Mouse (Mus musculus): ENCODE data around the gene Pcdh18. TPM values are rescaled to one million over a fixed set of nuclear protein-coding genes. Genes with fewer than 3 reads are reported as not detected.

The Pcdh18 gene
- polyA plus RNA-seq, 1 experiment, result 3.3 TPM

DNA sequence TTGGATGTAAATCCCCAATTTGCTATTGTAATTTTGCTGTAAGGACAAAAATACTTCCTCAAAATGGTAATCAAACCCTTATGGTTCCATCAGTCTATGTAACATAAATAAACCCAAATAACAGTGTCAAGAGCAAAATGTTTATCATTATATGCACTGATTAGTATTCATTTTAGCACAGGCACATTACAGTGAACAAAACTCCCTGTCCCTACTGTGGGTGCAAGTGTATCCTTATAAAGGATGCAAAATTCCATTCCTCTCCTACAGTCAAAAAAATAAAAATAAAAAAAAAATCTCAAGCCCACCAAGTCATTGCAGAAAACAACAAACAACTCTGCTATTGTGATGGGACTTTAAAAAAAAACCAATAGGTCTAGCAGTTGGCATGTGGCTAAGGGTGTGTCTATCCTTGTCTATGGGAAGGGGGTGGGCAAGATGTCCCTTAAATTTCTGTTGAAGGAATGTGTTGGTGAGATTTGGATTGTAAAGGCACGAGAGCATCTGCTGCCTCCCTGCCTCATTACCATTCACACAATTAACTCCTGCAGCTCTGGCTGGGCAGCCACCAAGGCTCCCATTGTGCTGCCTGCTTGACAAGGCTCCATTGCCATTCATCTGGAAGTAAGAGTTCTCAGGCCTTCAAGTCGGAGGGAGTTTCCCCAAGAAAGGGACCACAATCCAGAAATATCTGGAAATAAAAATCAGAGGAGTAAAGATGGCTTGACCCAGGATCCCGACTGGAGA, 12.0 kb upstream of the Pcdh18 start:
- no peaks in the 10 kb centered on the region for H3K79me2 ChIP-seq (ENCODE audit: control insufficient read depth, insufficient read depth)
- no peak overlapping the region for H3K4me3 ChIP-seq (ENCODE audit: insufficient read depth, poor library complexity, severe bottlenecking)
- H3K36me3 ChIP-seq (ENCODE audit: control insufficient read depth, insufficient read depth), result no peaks in the 10 kb centered on the region
- peaks cover 2% of the 10 kb centered on the region for H3K79me3 ChIP-seq (ENCODE audit: low read depth)
- H3ac ChIP-seq (ENCODE audit: control insufficient read depth, insufficient read length, low read depth), result no peak overlapping the region
- TF ChIP-seq USF1 (IDR thresholded peaks at IDR 0.05; ENCODE audit: low read depth), result no peak
- TF ChIP-seq MAX (IDR thresholded peaks at IDR 0.05), result no peak
- no peak for TF ChIP-seq MYOG (IDR thresholded peaks at IDR 0.05; ENCODE audit: control insufficient read depth, extremely low read depth, insufficient read length)
- TF ChIP-seq MYOD1 (IDR thresholded peaks at IDR 0.05; ENCODE audit: control insufficient read depth, insufficient read length, low read depth), result no peak
- no peak for TF ChIP-seq CEBPB (IDR thresholded peaks at IDR 0.05; ENCODE audit: low read depth)
- TF ChIP-seq CTCF (IDR thresholded peaks at IDR 0.05; ENCODE audit: control insufficient read depth, insufficient read depth, insufficient read length), result no peak
- TF ChIP-seq FOSL1 (IDR thresholded peaks at IDR 0.05; ENCODE audit: insufficient read depth, low read length, poor library complexity, severe bottlenecking), result no peak
- H3K27me3 ChIP-seq (ENCODE audit: control insufficient read depth, insufficient read depth, insufficient read length), result no peaks in the 10 kb centered on the region

DNA sequence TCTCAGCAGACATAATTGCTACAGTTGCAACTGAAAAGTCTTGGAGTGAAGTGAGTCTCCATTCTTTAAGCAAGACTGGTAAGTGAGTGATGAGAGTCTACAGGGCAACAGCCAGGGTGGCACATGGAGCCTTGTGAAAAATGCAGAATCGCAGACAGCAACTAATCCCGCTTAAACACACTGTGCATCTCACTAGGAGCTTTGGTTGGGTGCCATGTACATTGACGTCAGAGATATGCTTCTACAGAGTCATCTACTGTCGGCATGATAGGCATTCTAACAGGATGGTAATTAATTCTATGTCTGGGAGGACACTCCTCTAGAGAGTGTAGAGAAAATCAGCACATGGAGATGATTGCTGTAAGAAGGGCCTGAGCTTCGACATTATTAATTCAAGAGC, 5.6 kb upstream of the Pcdh18 start:
- no peaks in the 10 kb centered on the region for H3K27me3 ChIP-seq (ENCODE audit: control insufficient read depth, insufficient read depth, insufficient read length)
- H3K4me3 ChIP-seq (ENCODE audit: insufficient read depth, poor library complexity, severe bottlenecking), result no peak overlapping the region
- no peak overlapping the region for H3ac ChIP-seq (ENCODE audit: control insufficient read depth, insufficient read length, low read depth)
- H3K36me3 ChIP-seq (ENCODE audit: control insufficient read depth, insufficient read depth), result no peaks in the 10 kb centered on the region
- TF ChIP-seq CTCF (IDR thresholded peaks at IDR 0.05; ENCODE audit: control insufficient read depth, insufficient read depth, insufficient read length), result no peak
- TF ChIP-seq MAX (IDR thresholded peaks at IDR 0.05), result no peak
- H3K79me2 ChIP-seq (ENCODE audit: control insufficient read depth, insufficient read depth), result no peaks in the 10 kb centered on the region
- no peaks in the 10 kb centered on the region for H3K79me3 ChIP-seq (ENCODE audit: low read depth)

DNA sequence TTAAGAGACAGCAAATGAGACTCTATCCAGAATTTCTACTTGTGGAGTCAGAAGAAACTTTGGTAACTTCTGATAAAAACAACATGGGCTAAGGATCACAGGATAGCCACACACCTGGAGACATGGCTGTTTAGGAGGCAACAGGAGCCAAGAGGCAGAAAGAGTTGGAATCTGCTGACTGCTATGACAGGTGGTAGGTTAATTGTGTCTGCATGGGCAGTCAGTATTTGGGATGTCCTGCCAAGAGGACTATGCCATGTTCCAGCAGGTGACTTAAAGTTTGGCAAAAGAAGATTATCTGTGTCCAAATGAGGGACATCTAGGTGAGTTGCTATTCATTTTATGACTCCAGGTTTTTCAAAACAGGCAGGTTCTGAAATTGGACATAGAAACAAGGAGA, 4.8 kb upstream of the Pcdh18 start:
- no peak overlapping the region for H3ac ChIP-seq (ENCODE audit: control insufficient read depth, insufficient read length, low read depth)
- no peaks in the 10 kb centered on the region for H3K27me3 ChIP-seq (ENCODE audit: control insufficient read depth, insufficient read depth, insufficient read length)
- peaks cover under 1% of the 10 kb centered on the region for H3K79me2 ChIP-seq (ENCODE audit: control insufficient read depth, insufficient read depth)
- no peaks in the 10 kb centered on the region for H3K79me3 ChIP-seq (ENCODE audit: low read depth)
- H3K4me3 ChIP-seq (ENCODE audit: insufficient read depth, poor library complexity, severe bottlenecking), result no peak overlapping the region
- H3K36me3 ChIP-seq (ENCODE audit: control insufficient read depth, insufficient read depth), result no peaks in the 10 kb centered on the region
- TF ChIP-seq MYOG (IDR thresholded peaks at IDR 0.05; ENCODE audit: control insufficient read depth, extremely low read depth, insufficient read length), result no peak
- TF ChIP-seq MAX (IDR thresholded peaks at IDR 0.05), result no peak
- no peak for TF ChIP-seq CEBPB (IDR thresholded peaks at IDR 0.05; ENCODE audit: low read depth)
- no peak for TF ChIP-seq MYOD1 (IDR thresholded peaks at IDR 0.05; ENCODE audit: control insufficient read depth, insufficient read length, low read depth)
- no peak for TF ChIP-seq FOSL1 (IDR thresholded peaks at IDR 0.05; ENCODE audit: insufficient read depth, low read length, poor library complexity, severe bottlenecking)
- TF ChIP-seq USF1 (IDR thresholded peaks at IDR 0.05; ENCODE audit: low read depth), result no peak
- TF ChIP-seq CTCF (IDR thresholded peaks at IDR 0.05; ENCODE audit: control insufficient read depth, insufficient read depth, insufficient read length), result no peak

DNA sequence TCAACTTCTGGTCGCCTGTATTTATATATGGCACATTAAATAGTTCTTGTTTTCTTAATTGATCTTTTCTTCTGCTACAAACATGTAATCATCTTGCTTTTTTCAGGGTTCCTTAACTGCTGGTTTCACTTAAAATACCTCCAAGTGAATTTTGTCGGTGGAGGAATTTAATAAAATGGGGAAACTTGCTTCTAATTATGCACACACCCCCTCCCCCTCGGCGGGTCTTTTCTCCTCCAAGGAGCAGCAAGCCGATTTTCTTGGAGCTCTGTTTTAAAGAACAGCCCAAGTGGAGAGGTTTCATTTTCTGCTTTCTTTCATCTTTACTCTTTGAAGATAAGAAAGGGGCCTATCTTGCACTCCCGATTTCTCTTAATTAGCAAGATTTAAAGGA, 498 bp upstream of the Pcdh18 start:
- H3K4me3 ChIP-seq (ENCODE audit: insufficient read depth, poor library complexity, severe bottlenecking), result peak overlapping the region; percentile 60
- H3K79me3 ChIP-seq (ENCODE audit: low read depth), result peaks cover 24% of the 10 kb centered on the region
- H3K36me3 ChIP-seq (ENCODE audit: control insufficient read depth, insufficient read depth), result peaks cover 21% of the 10 kb centered on the region
- TF ChIP-seq MAX (IDR thresholded peaks at IDR 0.05) (no peak), MYOG (IDR thresholded peaks at IDR 0.05; ENCODE audit: control insufficient read depth, extremely low read depth, insufficient read length) (no peak), CTCF (IDR thresholded peaks at IDR 0.05; ENCODE audit: control insufficient read depth, insufficient read depth, insufficient read length) (no peak), MYOD1 (IDR thresholded peaks at IDR 0.05; ENCODE audit: control insufficient read depth, insufficient read length, low read depth) (no peak), USF1 (IDR thresholded peaks at IDR 0.05; ENCODE audit: low read depth) (no peak)
- H3K79me2 ChIP-seq (ENCODE audit: control insufficient read depth, insufficient read depth), result peaks cover 44% of the 10 kb centered on the region
- H3ac ChIP-seq (ENCODE audit: control insufficient read depth, insufficient read length, low read depth), result no peak overlapping the region
- H3K27me3 ChIP-seq (ENCODE audit: control insufficient read depth, insufficient read depth, insufficient read length), result no peaks in the 10 kb centered on the region

DNA sequence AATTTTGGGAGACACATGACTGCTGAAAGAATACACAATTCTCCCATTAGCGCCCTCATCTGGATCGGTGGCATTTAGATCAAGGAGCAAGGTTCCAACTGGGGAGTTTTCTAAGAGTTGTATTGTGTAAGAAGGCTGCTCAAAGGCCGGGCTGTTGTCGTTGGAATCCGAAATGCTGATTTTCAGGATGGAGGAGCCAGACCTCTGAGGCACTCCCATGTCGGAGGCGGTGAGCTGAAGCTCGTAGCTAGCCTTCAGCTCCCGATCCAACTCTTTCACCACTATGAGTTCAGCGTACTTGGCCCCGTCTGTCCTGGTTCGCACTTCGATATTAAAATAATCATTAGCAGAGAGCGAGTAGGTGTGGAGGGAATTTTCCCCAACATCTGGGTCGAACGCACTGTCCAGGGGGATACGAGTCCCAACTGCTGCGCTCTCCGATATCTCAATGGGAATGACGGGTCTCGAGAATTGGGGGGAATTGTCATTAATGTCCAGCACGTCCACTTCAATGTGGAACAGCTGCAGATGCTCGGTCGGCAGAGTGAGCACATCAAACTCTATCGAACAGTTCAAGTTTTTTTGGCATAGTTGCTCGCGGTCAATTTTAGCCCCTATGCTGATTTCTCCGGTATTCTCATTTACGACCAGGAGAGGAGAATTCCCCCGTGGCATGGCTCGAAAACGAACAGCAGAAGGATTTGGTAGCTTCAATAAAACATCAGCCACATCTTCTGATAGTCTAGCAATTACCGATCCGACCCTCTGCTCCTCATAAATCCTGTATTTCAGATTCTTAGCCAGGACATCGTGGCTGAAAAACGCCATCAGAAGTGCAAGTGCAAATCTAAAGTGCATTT, 909 bp downstream of the Pcdh18 start:
- TF ChIP-seq MYOG (IDR thresholded peaks at IDR 0.05; ENCODE audit: control insufficient read depth, extremely low read depth, insufficient read length) (no peak), MAX (IDR thresholded peaks at IDR 0.05) (no peak), USF1 (IDR thresholded peaks at IDR 0.05; ENCODE audit: low read depth) (no peak), MYOD1 (IDR thresholded peaks at IDR 0.05; ENCODE audit: control insufficient read depth, insufficient read length, low read depth) (no peak), CTCF (IDR thresholded peaks at IDR 0.05; ENCODE audit: control insufficient read depth, insufficient read depth, insufficient read length) (no peak), CEBPB (IDR thresholded peaks at IDR 0.05; ENCODE audit: low read depth) (no peak), FOSL1 (IDR thresholded peaks at IDR 0.05; ENCODE audit: insufficient read depth, low read length, poor library complexity, severe bottlenecking) (no peak)

More for the DNA sequence above, 909 bp downstream of the Pcdh18 start:
- Histone ChIP-seq H3K27me3 (ENCODE audit: control insufficient read depth, insufficient read depth, insufficient read length) (no peaks in the 10 kb centered on the region), H3K4me3 (ENCODE audit: insufficient read depth, poor library complexity, severe bottlenecking) (peak overlapping the region; percentile 60), H3K79me2 (ENCODE audit: control insufficient read depth, insufficient read depth) (peaks cover 46% of the 10 kb centered on the region), H3K79me3 (ENCODE audit: low read depth) (peaks cover 24% of the 10 kb centered on the region), H3K36me3 (ENCODE audit: control insufficient read depth, insufficient read depth) (peaks cover 26% of the 10 kb centered on the region), H3ac (ENCODE audit: control insufficient read depth, insufficient read length, low read depth) (peak overlapping the region; percentile 72)

Measured in C2C12 (cell line).